Mouse (Mus musculus) heart, embryonic 13.5 days (tissue): Measurements from ENCODE around the gene Rimbp2. TPM values are rescaled to one million over a fixed set of nuclear protein-coding genes. Genes with fewer than 3 reads are reported as not detected.
A peak's percentile ranks its signal among the peaks of the same experiment; 100 is the strongest.
"Not testable (repeated sequence)": the region's sequence is repeated elsewhere in the genome, so short reads cannot be mapped to it uniquely, and the experiment has no call there.

ENCODE experiments used
- ATAC-seq: fragments of 200-750 bp; cut with Nextera tagmentation; 2 replicates; pipeline ENCODE4 v1.8.0; 2017; ENCODE audit warnings: moderate TSS enrichment; ENCODE audit not compliant: insufficient number of reproducible peaks, low FRiP score, low TSS enrichment; ENCODE audit errors: extremely low read depth
- H3K27ac ChIP-seq: fragments of 300-500 bp; sonication (generic); replicated peaks from 2 replicates; pipeline ENCODE4 v1.5.1; 2015; ENCODE audit warnings: moderate library complexity, mild to moderate bottlenecking, inconsistent platforms
- H3K27me3 ChIP-seq: fragments of 300-500 bp; sonication (generic); replicated peaks from 2 replicates; pipeline ENCODE4 v1.6.1; 2015; ENCODE audit warnings: mild to moderate bottlenecking, inconsistent platforms
- H3K36me3 ChIP-seq: fragments of 300-500 bp; sonication (generic); 2 replicates; pipeline ENCODE4 v1.6.1; 2015; ENCODE audit warnings: mild to moderate bottlenecking, inconsistent platforms
- H3K4me1 ChIP-seq: fragments of 300-500 bp; sonication (generic); 2 replicates; pipeline ENCODE4 v1.6.1; 2015; ENCODE audit warnings: inconsistent platforms
- H3K4me2 ChIP-seq: fragments of 300-500 bp; sonication (generic); 2 replicates; pipeline ENCODE4 v1.6.1; 2015; ENCODE audit warnings: inconsistent platforms, mild to moderate bottlenecking, moderate library complexity
- H3K4me3 ChIP-seq: fragments of 300-500 bp; sonication (generic); 2 replicates; pipeline ENCODE4 v1.5.1; 2015; ENCODE audit warnings: moderate library complexity, mild to moderate bottlenecking, inconsistent platforms
- H3K9ac ChIP-seq: fragments of 300-500 bp; sonication (generic); 2 replicates; pipeline ENCODE4 v1.6.1; 2015; ENCODE audit warnings: inconsistent platforms, mild to moderate bottlenecking, moderate library complexity
- H3K9me3 ChIP-seq: fragments of 300-500 bp; sonication (generic); 2 replicates; pipeline ENCODE4 v1.6.1; 2016; ENCODE audit warnings: inconsistent platforms
- WGBS: fragments of 180-500 bp; shearing (Covaris S2); methylation state at CpG from one replicate; pipeline ENCODE4 v1.1.7; 2015; ENCODE audit warnings: mixed read lengths; 5-methylcytosine and 5-hydroxymethylcytosine counted together
- polyA plus RNA-seq: library from polyadenylated mRNA; unstranded; fragments of >200 nt; fragmentation: Nextera tagmentation; extraction: Ambion mirVana; gene quantifications from 2 replicates; pipeline ENCODE4 v1.2.1, GENCODE M21; 2015

The Rimbp2 gene
- polyA plus RNA-seq, 1 experiment from 2014 or later: 0.15 TPM

GRCm38 (mm10) chr5:128745206-128745605 lies 208.1 kb downstream of the Rimbp2 start:
- Histone ChIP-seq H3K27me3 (peaks cover 17% of the 10 kb centered on the region), H3K4me1 (no peaks in the 10 kb centered on the region), H3K36me3 (no peaks in the 10 kb centered on the region), H3K9me3 (no peaks in the 10 kb centered on the region), H3K9ac (no peak overlapping the region), H3K27ac (no peak overlapping the region), H3K4me3 (no peak overlapping the region), H3K4me2 (no peak overlapping the region)
- ATAC-seq: no peak
- 61% methylated on average over 9 of the region's 9 CpGs for WGBS

- Histone ChIP-seq H3K4me2 (no peak overlapping the region), H3K36me3 (no peaks in the 10 kb centered on the region), H3K27ac (no peak overlapping the region), H3K27me3 (peaks cover 26% of the 10 kb centered on the region), H3K4me3 (no peak overlapping the region), H3K4me1 (no peaks in the 10 kb centered on the region), H3K9me3 (no peaks in the 10 kb centered on the region), H3K9ac (no peak overlapping the region)
- 73% methylated on average over 6 of the region's 6 CpGs for WGBS
- no peak for ATAC-seq
Measured at GRCm38 (mm10) chr5:128744351-128744750, 208.9 kb downstream of the Rimbp2 start.

- Histone ChIP-seq H3K4me3 (no peak overlapping the region), H3K4me1 (no peaks in the 10 kb centered on the region), H3K36me3 (no peaks in the 10 kb centered on the region), H3K4me2 (no peak overlapping the region), H3K9me3 (no peaks in the 10 kb centered on the region), H3K27ac (no peak overlapping the region), H3K27me3 (peaks cover 59% of the 10 kb centered on the region), H3K9ac (no peak overlapping the region)
- WGBS: 35% methylated on average over 8 of the region's 8 CpGs
- no peak for ATAC-seq
Measured at GRCm38 (mm10) chr5:128739838-128740171, 213.5 kb downstream of the Rimbp2 start.

GRCm38 (mm10) chr5:128739168-128739837 lies 214.0 kb downstream of the Rimbp2 start:
- 39% methylated on average over 16 of the region's 17 CpGs for WGBS
- Histone ChIP-seq H3K9ac (no peak overlapping the region), H3K4me1 (no peaks in the 10 kb centered on the region), H3K36me3 (no peaks in the 10 kb centered on the region), H3K9me3 (no peaks in the 10 kb centered on the region), H3K27ac (no peak overlapping the region), H3K27me3 (peaks cover 56% of the 10 kb centered on the region), H3K4me3 (no peak overlapping the region), H3K4me2 (no peak overlapping the region)
- no peak for ATAC-seq

- H3K4me3 ChIP-seq: no peak overlapping the region
- no peaks in the 10 kb centered on the region for H3K36me3 ChIP-seq
- ATAC-seq: no peak
- 54% methylated on average over 22 of the region's 22 CpGs for WGBS
- no peak overlapping the region for H3K4me2 ChIP-seq
- H3K27me3 ChIP-seq: peaks cover 49% of the 10 kb centered on the region
- H3K4me1 ChIP-seq: no peaks in the 10 kb centered on the region
- H3K9ac ChIP-seq: no peak overlapping the region
- H3K27ac ChIP-seq: no peak overlapping the region
- H3K9me3 ChIP-seq: no peaks in the 10 kb centered on the region
Measured at GRCm38 (mm10) chr5:128735921-128736320, 217.4 kb downstream of the Rimbp2 start.

- H3K27ac ChIP-seq: no peak overlapping the region
- WGBS: 2% methylated on average over 6 of the region's 6 CpGs
- H3K4me1 ChIP-seq: no peaks in the 10 kb centered on the region
- H3K36me3 ChIP-seq: no peaks in the 10 kb centered on the region
- ATAC-seq: no peak
- peaks cover 33% of the 10 kb centered on the region for H3K27me3 ChIP-seq
- H3K9me3 ChIP-seq: no peaks in the 10 kb centered on the region
- H3K4me2 ChIP-seq: no peak overlapping the region
- H3K4me3 ChIP-seq: no peak overlapping the region
- H3K9ac ChIP-seq: no peak overlapping the region
Measured at GRCm38 (mm10) chr5:128733955-128734354, 219.3 kb downstream of the Rimbp2 start.

- H3K4me3 ChIP-seq: no peak overlapping the region
- no peak overlapping the region for H3K9ac ChIP-seq
- peaks cover 22% of the 10 kb centered on the region for H3K27me3 ChIP-seq
- no peak for ATAC-seq
- H3K4me1 ChIP-seq: no peaks in the 10 kb centered on the region
- no peaks in the 10 kb centered on the region for H3K9me3 ChIP-seq
- H3K36me3 ChIP-seq: no peaks in the 10 kb centered on the region
- no peak overlapping the region for H3K4me2 ChIP-seq
- WGBS: 65% methylated on average over 11 of the region's 11 CpGs
- no peak overlapping the region for H3K27ac ChIP-seq
Measured at GRCm38 (mm10) chr5:128732416-128733014, 220.8 kb downstream of the Rimbp2 start.

GRCm38 (mm10) chr5:128730634-128731033 lies 222.7 kb downstream of the Rimbp2 start:
- Histone ChIP-seq H3K4me3 (no peak overlapping the region), H3K27me3 (peaks cover 5% of the 10 kb centered on the region; the same call in 1 of the 2 replicates), H3K4me2 (no peak overlapping the region), H3K9ac (no peak overlapping the region), H3K36me3 (no peaks in the 10 kb centered on the region), H3K27ac (no peak overlapping the region), H3K4me1 (no peaks in the 10 kb centered on the region), H3K9me3 (no peaks in the 10 kb centered on the region)
- 39% methylated on average over 5 of the region's 5 CpGs for WGBS
- no peak for ATAC-seq

- Histone ChIP-seq H3K4me1 (no peaks in the 10 kb centered on the region), H3K9me3 (no peaks in the 10 kb centered on the region), H3K27ac (no peak overlapping the region), H3K27me3 (no peaks in the 10 kb centered on the region), H3K4me3 (no peak overlapping the region), H3K36me3 (no peaks in the 10 kb centered on the region), H3K4me2 (no peak overlapping the region), H3K9ac (no peak overlapping the region)
- 68% methylated on average over 5 of the region's 5 CpGs for WGBS
- no peak for ATAC-seq
Measured at GRCm38 (mm10) chr5:128729341-128729740, 223.9 kb downstream of the Rimbp2 start.

- not testable (repeated sequence) for H3K4me2 ChIP-seq, H3K27me3 ChIP-seq
Measured at GRCm38 (mm10) chr5:128720461-128720860, 232.8 kb downstream of the Rimbp2 start.

GRCm38 (mm10) chr5:128715171-128715570 lies 238.1 kb downstream of the Rimbp2 start:
- Histone ChIP-seq H3K9ac (no peak overlapping the region), H3K27ac (no peak overlapping the region), H3K36me3 (no peaks in the 10 kb centered on the region), H3K4me2 (peak overlapping the region; percentile 43; the same call in 1 of the 2 replicates), H3K27me3 (peaks cover 9% of the 10 kb centered on the region), H3K9me3 (peaks cover 13% of the 10 kb centered on the region; the same call in 1 of the 2 replicates), H3K4me1 (0 out of 2 replicates have a peak, but pooled peaks cover 6% of the 10 kb centered on the region), H3K4me3 (no peak overlapping the region)
- 21% methylated on average over 16 of the region's 16 CpGs for WGBS
- no peak for ATAC-seq

More at GRCm38 (mm10) chr5:128720461-128720860, 232.8 kb downstream of the Rimbp2 start:
- not testable (repeated sequence) for H3K36me3 ChIP-seq, H3K9me3 ChIP-seq, H3K27ac ChIP-seq, H3K9ac ChIP-seq, H3K4me3 ChIP-seq, H3K4me1 ChIP-seq, ATAC-seq
- 78% methylated on average over 11 of the region's 11 CpGs for WGBS

GRCm38 (mm10) chr5:128711847-128712246 lies 241.4 kb downstream of the Rimbp2 start:
- no peak for ATAC-seq
- Histone ChIP-seq H3K27me3 (peaks cover 9% of the 10 kb centered on the region), H3K4me3 (no peak overlapping the region), H3K4me2 (no peak overlapping the region), H3K9me3 (0 out of 2 replicates have a peak, but pooled peaks cover 4% of the 10 kb centered on the region), H3K36me3 (no peaks in the 10 kb centered on the region), H3K9ac (no peak overlapping the region), H3K4me1 (0 out of 2 replicates have a peak, but pooled peaks cover 6% of the 10 kb centered on the region), H3K27ac (no peak overlapping the region)
- WGBS: 77% methylated on average over 6 of the region's 6 CpGs
